Mouse (Mus musculus) CH12.LX (cell line): ENCODE measurements around the gene Uqcrq. TPM values are rescaled to one million over a fixed set of nuclear protein-coding genes. Genes with fewer than 3 reads are reported as not detected.

Experiments used
- DNase-seq: peaks from one replicate; pipeline ENCODE4 v3.0.0-alpha.2; 2013; ENCODE audit errors: extremely low read depth
- H3K27ac ChIP-seq: 2 replicates; pipeline ENCODE4 v1.5.1; 2012; ENCODE audit warnings: low read depth, mild to moderate bottlenecking, control low read depth, moderate library complexity; ENCODE audit not compliant: insufficient read depth
- H3K27me3 ChIP-seq: replicated peaks from 2 replicates; pipeline ENCODE3; 2012; ENCODE audit warnings: inconsistent platforms
- H3K36me3 ChIP-seq, 2 experiments: replicated peaks in 1 of 2; 2 replicates each; pipeline versions ENCODE3 to v1.6.1; 2012; ENCODE audit warnings: inconsistent platforms in 1 of 2, low read length in 1 of 2, mild to moderate bottlenecking in 1 of 2, mixed read lengths in 1 of 2, moderate library complexity in 1 of 2; ENCODE audit not compliant: control insufficient read depth in 1 of 2, insufficient read depth in 1 of 2
- H3K4me1 ChIP-seq, 2 experiments: 2 replicates each; pipeline ENCODE4 v1.6.1; 2012; ENCODE audit warnings: inconsistent platforms in 1 of 2, moderate library complexity in 1 of 2; ENCODE audit not compliant: insufficient read depth in 2 of 2, control insufficient read depth in 1 of 2
- H3K4me2 ChIP-seq: 2 replicates; pipeline ENCODE4 v1.6.1; 2012; ENCODE audit warnings: low read depth, mild to moderate bottlenecking, control low read depth; ENCODE audit not compliant: poor library complexity, insufficient read depth, severe bottlenecking
- H3K4me3 ChIP-seq, 3 experiments: fragments of 150-350 bp in 1 of 3; sonication (generic) in 1 of 3; replicated peaks in 1 of 3; 2 replicates each; pipeline versions ENCODE3 to v1.5.1; 2011 to 2012; ENCODE audit warnings: low read depth in 2 of 3, low read length in 2 of 3, mild to moderate bottlenecking in 2 of 3, moderate library complexity in 2 of 3, control low read depth in 1 of 3, improper control_type of control experiment in 1 of 3, inconsistent platforms in 1 of 3, mixed read lengths in 1 of 3; ENCODE audit not compliant: poor library complexity in 1 of 3
- H3K79me2 ChIP-seq: replicated peaks from 2 replicates; pipeline ENCODE4 v1.6.1; 2012; ENCODE audit warnings: mild to moderate bottlenecking, moderate library complexity; ENCODE audit not compliant: control insufficient read depth, poor library complexity, insufficient read depth, severe bottlenecking; ENCODE audit errors: extremely low read depth
- H3K9ac ChIP-seq: 2 replicates; pipeline ENCODE4 v1.6.1; 2012; ENCODE audit warnings: low read depth, mild to moderate bottlenecking, control low read depth, moderate library complexity; ENCODE audit not compliant: insufficient read depth
- H3K9me3 ChIP-seq: replicated peaks from 2 replicates; pipeline ENCODE3; 2012; ENCODE audit warnings: low read length, inconsistent platforms, mixed read lengths
- CHD1 ChIP-seq: IDR thresholded peaks from 2 replicates; pipeline ENCODE4 v1.6.1; 2012; ENCODE audit warnings: low read depth, low read length, improper control_type of control experiment, inconsistent platforms
- CHD2 ChIP-seq: IDR thresholded peaks from 2 replicates; pipeline ENCODE4 v1.6.1; 2011; ENCODE audit warnings: low read length, improper control_type of control experiment
- ELF1 ChIP-seq: IDR thresholded peaks from 2 replicates; pipeline ENCODE4 v1.6.1; 2014; ENCODE audit warnings: low read depth, mild to moderate bottlenecking, inconsistent platforms, low read length, improper control_type of control experiment
- ETS1 ChIP-seq: conservative IDR thresholded peaks from 2 replicates; pipeline ENCODE4 v1.6.1; 2012; ENCODE audit warnings: low read depth, mild to moderate bottlenecking, inconsistent platforms, low read length, improper control_type of control experiment, moderate library complexity
- GABPA ChIP-seq: IDR thresholded peaks from 2 replicates; pipeline ENCODE4 v1.6.1; 2012; ENCODE audit warnings: low read depth, low read length, improper control_type of control experiment, inconsistent platforms; ENCODE audit not compliant: insufficient replicate concordance
- HCFC1 ChIP-seq: IDR thresholded peaks from 2 replicates; pipeline ENCODE4 v1.6.1; 2012; ENCODE audit warnings: low read depth, mild to moderate bottlenecking, inconsistent platforms, low read length, improper control_type of control experiment
- JUN ChIP-seq: IDR thresholded peaks from 2 replicates; pipeline ENCODE4 v1.6.1; 2011; ENCODE audit warnings: low read depth, mild to moderate bottlenecking, low read length, improper control_type of control experiment, moderate library complexity; ENCODE audit not compliant: insufficient read depth
- JUND ChIP-seq: conservative IDR thresholded peaks from 2 replicates; pipeline ENCODE4 v1.6.1; 2011; ENCODE audit warnings: low read depth, low read length, improper control_type of control experiment
- KAT2A ChIP-seq: IDR thresholded peaks from 2 replicates; pipeline ENCODE4 v1.6.1; 2012; ENCODE audit warnings: low read length, improper control_type of control experiment, inconsistent platforms; ENCODE audit not compliant: insufficient replicate concordance
- MAX ChIP-seq: IDR thresholded peaks from 2 replicates; pipeline ENCODE4 v1.6.1; 2011; ENCODE audit warnings: low read length, improper control_type of control experiment
- MEF2A ChIP-seq: IDR thresholded peaks from 2 replicates; pipeline ENCODE4 v1.6.1; 2014; ENCODE audit warnings: low read depth, mild to moderate bottlenecking, inconsistent platforms, low read length, improper control_type of control experiment, borderline replicate concordance
- MYC ChIP-seq: IDR thresholded peaks from 2 replicates; pipeline ENCODE4 v1.6.1; 2011; ENCODE audit warnings: low read depth, mild to moderate bottlenecking, improper control_type of control experiment, low read length
- NRF1 ChIP-seq: IDR thresholded peaks from 2 replicates; pipeline ENCODE4 v1.6.1; 2014; ENCODE audit warnings: low read depth, mild to moderate bottlenecking, inconsistent platforms, low read length, improper control_type of control experiment, moderate library complexity
- POLR2A ChIP-seq: IDR thresholded peaks from 2 replicates; pipeline ENCODE4 v1.6.1; 2011; ENCODE audit warnings: low read depth, mild to moderate bottlenecking, improper control_type of control experiment, low read length
- POLR2AphosphoS2 ChIP-seq: IDR thresholded peaks from 2 replicates; pipeline ENCODE4 v1.6.1; 2011; ENCODE audit warnings: low read depth, low read length, improper control_type of control experiment
- RAD21 ChIP-seq: IDR thresholded peaks from 2 replicates; pipeline ENCODE4 v1.6.1; 2011; ENCODE audit warnings: low read depth, mild to moderate bottlenecking, low read length, improper control_type of control experiment, moderate library complexity
- RCOR1 ChIP-seq: conservative IDR thresholded peaks from 2 replicates; pipeline ENCODE4 v1.6.1; 2012; ENCODE audit warnings: low read depth, mild to moderate bottlenecking, inconsistent platforms, low read length, improper control_type of control experiment
- SMC3 ChIP-seq: IDR thresholded peaks from 2 replicates; pipeline ENCODE4 v1.6.1; 2011; ENCODE audit warnings: low read depth, low read length, improper control_type of control experiment
- UBTF ChIP-seq: IDR thresholded peaks from 2 replicates; pipeline ENCODE4 v1.6.1; 2012; ENCODE audit warnings: low read depth, mild to moderate bottlenecking, inconsistent platforms, low read length, improper control_type of control experiment, moderate library complexity
- USF2 ChIP-seq: conservative IDR thresholded peaks from 2 replicates; pipeline ENCODE4 v1.6.1; 2011; ENCODE audit warnings: low read depth, low read length, improper control_type of control experiment
- ZC3H11A ChIP-seq: IDR thresholded peaks from 2 replicates; pipeline ENCODE4 v1.6.1; 2012; ENCODE audit warnings: low read depth, mild to moderate bottlenecking, inconsistent platforms, low read length, improper control_type of control experiment
- ZKSCAN1 ChIP-seq: IDR thresholded peaks from 2 replicates; pipeline ENCODE4 v1.6.1; 2012; ENCODE audit warnings: low read depth, inconsistent platforms, low read length, improper control_type of control experiment, borderline replicate concordance
- ZMIZ1 ChIP-seq: IDR thresholded peaks from 2 replicates; pipeline ENCODE4 v1.6.1; 2012; ENCODE audit warnings: low read depth, mild to moderate bottlenecking, inconsistent platforms, low read length, improper control_type of control experiment
- ZNF384 ChIP-seq: IDR thresholded peaks from 2 replicates; pipeline ENCODE4 v1.6.1; 2012; ENCODE audit warnings: low read depth, low read length, improper control_type of control experiment, inconsistent platforms
- dilution Hi-C: fragments of 300-500 bp; cut with MboI; formaldehyde crosslinking; loops from 2 replicates; pipeline ENCODE4 v1.14.3; 2020; ENCODE audit warnings: low sequenced_read_pairs; ENCODE audit not compliant: extremely low pct_unique_long_range_greater_than_20kb, extremely low pct_ligation_motif_present
- in situ Hi-C: fragments of 300-500 bp; cut with MboI; formaldehyde crosslinking; loops from 3 replicates; pipeline ENCODE4 v1.14.3; 2019; ENCODE audit warnings: low sequenced_read_pairs, low pct_ligation_motif_present, low pct_unique_long_range_greater_than_20kb, mixed read lengths
- polyA plus RNA-seq: library from polyadenylated mRNA; unstranded; fragments of >175 nt; gene quantifications from 2 replicates; pipeline ENCODE4 v1.2.1, GENCODE M21; 2012; ENCODE audit warnings: low read depth; ENCODE audit not compliant: insufficient read length
- total RNA-seq, 2 experiments: library from RNA; depleted of rRNA; stranded (reverse); fragments of 300-350 nt in 1 of 2; fragments of >200 nt in 1 of 2; gene quantifications; 2 replicates each; pipeline ENCODE4 v1.2.3; 2012 to 2014

Uqcrq gene
- total and polyA plus RNA-seq, 3 experiments = 120 to 765 (median 168) TPM

DNA sequence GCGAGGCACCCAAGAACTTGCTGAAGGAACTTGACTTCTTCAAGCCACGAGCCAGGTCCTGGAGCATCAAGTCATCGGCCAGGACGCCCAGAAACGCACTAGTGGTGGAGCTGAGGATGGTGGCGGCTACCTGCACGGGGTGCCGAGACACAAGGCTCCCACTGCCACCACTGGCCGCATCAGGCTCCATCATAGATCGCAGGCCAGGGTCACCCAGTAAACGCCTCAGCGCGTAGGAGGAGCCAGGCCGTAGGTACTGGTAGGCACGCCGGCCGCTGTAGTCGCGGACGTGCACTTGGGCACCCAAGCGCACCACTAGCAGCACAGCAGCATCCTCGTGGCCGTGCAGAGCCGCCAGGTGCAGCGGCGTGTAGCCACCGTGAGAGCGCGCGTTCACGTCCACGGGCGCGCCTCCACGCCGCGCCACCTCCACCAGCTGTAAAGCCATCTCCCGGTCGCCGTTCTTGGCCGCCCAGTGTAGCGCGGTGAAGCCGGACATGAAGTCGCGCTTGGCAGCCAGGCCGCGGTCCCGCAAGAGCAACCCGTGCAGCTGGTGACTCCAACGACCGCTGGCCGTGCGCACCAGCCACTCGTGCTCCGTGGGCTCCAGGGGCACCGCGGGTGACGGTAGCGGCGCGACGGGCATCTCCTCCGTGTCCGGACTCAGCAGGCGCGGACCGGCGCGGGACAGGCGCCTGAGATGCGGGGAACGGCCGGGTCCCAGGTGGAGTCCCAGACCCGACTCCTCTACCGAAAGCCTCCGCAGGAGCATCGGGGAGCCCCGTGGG is 47.9 kb upstream of the Uqcrq start:
- Histone ChIP-seq H3K9ac (no peak overlapping the region), H3K79me2 (no peaks in the 10 kb centered on the region), H3K4me3 (no peak overlapping the region), H3K4me2 (no peak overlapping the region), H3K9me3 (peaks cover 21% of the 10 kb centered on the region), H3K27ac (no peak overlapping the region), H3K36me3 (peaks cover 0 to 2% of the 10 kb centered on the region in 2 experiments)
- no peak for DNase-seq
- in situ Hi-C loops = no loop called here
- dilution Hi-C loops = no loop called here
- TF ChIP-seq GABPA (no peak), MYC (no peak), MAX (no peak), MEF2A (no peak), ETS1 (no peak), ZNF384 (no peak), NRF1 (no peak), KAT2A (no peak), SMC3 (no peak), USF2 (no peak), POLR2AphosphoS2 (no peak), ELF1 (no peak), ZKSCAN1 (no peak), RCOR1 (no peak), HCFC1 (no peak), RAD21 (no peak), CHD2 (no peak), ZC3H11A (no peak)
- TF ChIP-seq, all 38 proteins: peak for 0
- Histone ChIP-seq H3K4me1 (no peaks in the 10 kb centered on the region), H3K27me3 (peaks cover 5% of the 10 kb centered on the region)

DNA sequence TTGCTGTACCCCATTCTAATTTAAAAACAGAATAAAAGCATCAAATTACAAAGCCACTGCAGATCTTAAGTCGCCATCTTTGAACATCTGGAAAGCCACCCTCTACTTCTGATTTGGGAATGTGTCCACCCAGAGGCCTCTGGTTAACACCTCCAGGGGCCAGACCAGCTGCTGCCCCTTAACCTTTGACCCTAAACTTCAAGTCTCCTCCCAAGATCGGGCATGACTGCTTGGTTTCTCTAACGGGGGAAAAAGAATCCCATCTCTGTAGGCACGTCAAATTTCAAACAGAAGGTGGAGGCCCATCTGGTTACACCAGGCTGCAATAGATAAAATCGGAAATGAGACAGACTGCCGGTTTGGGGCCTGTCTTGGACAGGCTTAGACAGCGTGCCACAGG is 47.2 kb upstream of the Uqcrq start:
- Histone ChIP-seq H3K79me2 (no peaks in the 10 kb centered on the region), H3K4me3 (no peak overlapping the region), H3K4me2 (no peak overlapping the region), H3K36me3 (peaks cover 0 to 2% of the 10 kb centered on the region in 2 experiments), H3K27ac (no peak overlapping the region), H3K9me3 (peaks cover 21% of the 10 kb centered on the region), H3K4me1 (no peaks in the 10 kb centered on the region), H3K27me3 (peaks cover 5% of the 10 kb centered on the region), H3K9ac (no peak overlapping the region)
- dilution Hi-C loops = no loop called here
- DNase-seq = no peak
- no peak for TF ChIP-seq POLR2A
- TF ChIP-seq ELF1 = no peak
- no peak for TF ChIP-seq CHD2
- TF ChIP-seq ZMIZ1 = no peak
- no peak for TF ChIP-seq JUND
- no peak for TF ChIP-seq MYC
- no peak for TF ChIP-seq ZC3H11A
- TF ChIP-seq USF2 = no peak
- no peak for TF ChIP-seq ZKSCAN1
- TF ChIP-seq CHD1 = no peak
- TF ChIP-seq UBTF = no peak
- TF ChIP-seq JUN = no peak
- in situ Hi-C loops = no loop called here
